Mouse (Mus musculus) erythroblast, embryonic 14.5 days (primary cell): ENCODE results near the gene H2afz.

ENCODE experiments used
- GATA1 ChIP-seq: IDR thresholded peaks from 2 replicates; pipeline ENCODE4 v1.6.1; 2012; ENCODE audit warnings: low read length, inconsistent platforms, mixed read lengths
- TAL1 ChIP-seq: IDR thresholded peaks from 3 replicates; pipeline ENCODE4 v1.6.1; 2012; ENCODE audit warnings: low read length, inconsistent platforms, mixed read lengths

DNA sequence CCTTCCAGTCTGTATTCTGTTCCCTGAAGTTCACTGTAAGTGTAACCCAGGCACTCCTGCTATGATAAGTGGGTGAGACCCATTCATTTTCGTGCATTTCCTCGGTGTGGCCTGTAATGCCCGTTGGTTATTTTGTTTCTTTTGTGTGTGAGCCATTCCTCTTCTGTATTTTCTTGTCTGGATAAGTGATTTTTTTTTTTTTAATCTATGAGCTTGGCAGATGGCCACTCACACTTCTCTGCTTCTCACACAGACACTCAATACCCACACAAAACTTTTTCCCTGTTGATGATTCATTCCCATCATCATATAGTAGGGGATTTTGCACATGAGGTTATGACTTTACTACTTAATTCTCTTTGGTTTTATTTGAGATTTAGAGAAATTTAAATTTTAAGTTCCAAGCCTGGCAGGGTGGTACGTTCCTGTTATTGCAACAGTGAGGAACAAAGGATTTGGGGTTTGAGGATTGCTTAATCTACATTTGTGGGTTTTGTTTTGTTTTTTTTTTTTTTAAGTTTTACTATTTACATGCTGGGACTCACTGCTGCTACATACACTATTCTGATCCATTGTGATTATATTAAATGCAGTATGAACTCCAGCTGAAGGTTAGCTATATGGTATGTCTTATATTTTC is 15.9 kb downstream of the H2afz start:
- TF ChIP-seq TAL1 (no peak), GATA1 (no peak)
